Mouse (Mus musculus): Measurements from ENCODE around the gene Sema4c. TPM values are rescaled to one million over a fixed set of nuclear protein-coding genes. Genes with fewer than 3 reads are reported as not detected.

Sema4c gene
- polyA plus RNA-seq, 1 experiment from 2014 or later: 10.6 TPM

GRCm38 (mm10) chr1:36563197-36563596 lies 5.0 kb upstream of the Sema4c start:
- H3K4me2 ChIP-seq (ENCODE audit: low read depth, low read length): no peak overlapping the region
- H3K27ac ChIP-seq (ENCODE audit: low read length): no peak overlapping the region
- H3K9ac ChIP-seq (ENCODE audit: low read length): no peak overlapping the region
- peaks cover 13% of the 10 kb centered on the region for H3K4me1 ChIP-seq (ENCODE audit: control insufficient read depth, insufficient read depth, low read length)
- no peaks in the 10 kb centered on the region for H3K9me3 ChIP-seq (replicated peaks; ENCODE audit: control insufficient read depth, low read length)
- H3K4me3 ChIP-seq (replicated peaks; ENCODE audit: low read length): no peak overlapping the region
- ATAC-seq (ENCODE audit: insufficient read depth, low FRiP score): no peak
- H3K27me3 ChIP-seq (ENCODE audit: control insufficient read depth, insufficient read depth, low read length): no peaks in the 10 kb centered on the region
- H3K36me3 ChIP-seq (ENCODE audit: control insufficient read depth, insufficient read depth, low read length): no peaks in the 10 kb centered on the region
- WGBS: 68% methylated on average over 2 of the region's 2 CpGs

GRCm38 (mm10) chr1:36562388-36562787 lies 4.2 kb upstream of the Sema4c start:
- no peak for ATAC-seq (ENCODE audit: insufficient read depth, low FRiP score)
- Histone ChIP-seq H3K4me3 (replicated peaks; ENCODE audit: low read length) (no peak overlapping the region), H3K27me3 (ENCODE audit: control insufficient read depth, insufficient read depth, low read length) (no peaks in the 10 kb centered on the region), H3K9me3 (replicated peaks; ENCODE audit: control insufficient read depth, low read length) (no peaks in the 10 kb centered on the region), H3K4me2 (ENCODE audit: low read depth, low read length) (no peak overlapping the region), H3K9ac (ENCODE audit: low read length) (no peak overlapping the region), H3K4me1 (ENCODE audit: control insufficient read depth, insufficient read depth, low read length) (peaks cover 13% of the 10 kb centered on the region), H3K36me3 (ENCODE audit: control insufficient read depth, insufficient read depth, low read length) (no peaks in the 10 kb centered on the region), H3K27ac (ENCODE audit: low read length) (no peak overlapping the region)
- 74% methylated on average over 4 of the region's 4 CpGs for WGBS

GRCm38 (mm10) chr1:36560903-36561302 lies 2.8 kb upstream of the Sema4c start:
- Histone ChIP-seq H3K9ac (ENCODE audit: low read length) (no peak overlapping the region), H3K9me3 (replicated peaks; ENCODE audit: control insufficient read depth, low read length) (no peaks in the 10 kb centered on the region), H3K36me3 (ENCODE audit: control insufficient read depth, insufficient read depth, low read length) (no peaks in the 10 kb centered on the region), H3K4me3 (replicated peaks; ENCODE audit: low read length) (no peak overlapping the region), H3K4me1 (ENCODE audit: control insufficient read depth, insufficient read depth, low read length) (peaks cover 13% of the 10 kb centered on the region), H3K27me3 (ENCODE audit: control insufficient read depth, insufficient read depth, low read length) (no peaks in the 10 kb centered on the region), H3K4me2 (ENCODE audit: low read depth, low read length) (no peak overlapping the region), H3K27ac (ENCODE audit: low read length) (no peak overlapping the region)
- WGBS: 53% methylated on average over 6 of the region's 6 CpGs
- ATAC-seq (ENCODE audit: insufficient read depth, low FRiP score): no peak

- Histone ChIP-seq H3K9ac (ENCODE audit: low read length) (no peak overlapping the region), H3K4me2 (ENCODE audit: low read depth, low read length) (no peak overlapping the region), H3K36me3 (ENCODE audit: control insufficient read depth, insufficient read depth, low read length) (no peaks in the 10 kb centered on the region), H3K27ac (ENCODE audit: low read length) (no peak overlapping the region), H3K9me3 (replicated peaks; ENCODE audit: control insufficient read depth, low read length) (no peaks in the 10 kb centered on the region), H3K4me3 (replicated peaks; ENCODE audit: low read length) (no peak overlapping the region), H3K27me3 (ENCODE audit: control insufficient read depth, insufficient read depth, low read length) (no peaks in the 10 kb centered on the region), H3K4me1 (ENCODE audit: control insufficient read depth, insufficient read depth, low read length) (peaks cover 23% of the 10 kb centered on the region)
- 64% methylated on average over 5 of the region's 5 CpGs for WGBS
- no peak for ATAC-seq (ENCODE audit: insufficient read depth, low FRiP score)
Observed at GRCm38 (mm10) chr1:36559888-36560287, 1.7 kb upstream of the Sema4c start.

GRCm38 (mm10) chr1:36559256-36559655 lies 1.1 kb upstream of the Sema4c start:
- peak overlapping the region; percentile 88 for H3K4me3 ChIP-seq (replicated peaks; ENCODE audit: low read length)
- H3K9ac ChIP-seq (ENCODE audit: low read length): peak overlapping the region; percentile 94
- peaks cover 29% of the 10 kb centered on the region for H3K4me1 ChIP-seq (ENCODE audit: control insufficient read depth, insufficient read depth, low read length)
- no peaks in the 10 kb centered on the region for H3K27me3 ChIP-seq (ENCODE audit: control insufficient read depth, insufficient read depth, low read length)
- no peak for ATAC-seq (ENCODE audit: insufficient read depth, low FRiP score)
- peak overlapping the region; percentile 99 for H3K27ac ChIP-seq (ENCODE audit: low read length)
- no peaks in the 10 kb centered on the region for H3K36me3 ChIP-seq (ENCODE audit: control insufficient read depth, insufficient read depth, low read length)
- no peaks in the 10 kb centered on the region for H3K9me3 ChIP-seq (replicated peaks; ENCODE audit: control insufficient read depth, low read length)
- 26% methylated on average over 4 of the region's 4 CpGs for WGBS
- peak overlapping the region; percentile 83 for H3K4me2 ChIP-seq (ENCODE audit: low read depth, low read length)

- Histone ChIP-seq H3K9ac (ENCODE audit: low read length) (peak overlapping the region; percentile 94), H3K4me1 (ENCODE audit: control insufficient read depth, insufficient read depth, low read length) (peaks cover 27% of the 10 kb centered on the region), H3K27ac (ENCODE audit: low read length) (peak overlapping the region; percentile 99), H3K36me3 (ENCODE audit: control insufficient read depth, insufficient read depth, low read length) (peaks cover 12% of the 10 kb centered on the region; the same call in 1 of the 2 replicates), H3K4me2 (ENCODE audit: low read depth, low read length) (peak overlapping the region; percentile 83), H3K9me3 (replicated peaks; ENCODE audit: control insufficient read depth, low read length) (no peaks in the 10 kb centered on the region), H3K27me3 (ENCODE audit: control insufficient read depth, insufficient read depth, low read length) (no peaks in the 10 kb centered on the region), H3K4me3 (replicated peaks; ENCODE audit: low read length) (peak overlapping the region; percentile 88)
- peak; percentile 79 for ATAC-seq (ENCODE audit: insufficient read depth, low FRiP score)
- WGBS: under 1% methylated on average over 48 of the region's 48 CpGs
Observed at GRCm38 (mm10) chr1:36557457-36558011, 615 bp downstream of the Sema4c start.

- H3K36me3 ChIP-seq (ENCODE audit: control insufficient read depth, insufficient read depth, low read length): peaks cover 18% of the 10 kb centered on the region
- under 1% methylated on average over 52 of the region's 52 CpGs for WGBS
- H3K4me1 ChIP-seq (ENCODE audit: control insufficient read depth, insufficient read depth, low read length): peaks cover 27% of the 10 kb centered on the region
- H3K27me3 ChIP-seq (ENCODE audit: control insufficient read depth, insufficient read depth, low read length): no peaks in the 10 kb centered on the region
- H3K27ac ChIP-seq (ENCODE audit: low read length): peak overlapping the region; percentile 99
- peak overlapping the region; percentile 94 for H3K9ac ChIP-seq (ENCODE audit: low read length)
- H3K4me3 ChIP-seq (replicated peaks; ENCODE audit: low read length): peak overlapping the region; percentile 88
- no peaks in the 10 kb centered on the region for H3K9me3 ChIP-seq (replicated peaks; ENCODE audit: control insufficient read depth, low read length)
- ATAC-seq (ENCODE audit: insufficient read depth, low FRiP score): peak; percentile 68
- H3K4me2 ChIP-seq (ENCODE audit: low read depth, low read length): peak overlapping the region; percentile 83
Observed at GRCm38 (mm10) chr1:36556553-36557456, 1.3 kb downstream of the Sema4c start.

- Histone ChIP-seq H3K27me3 (ENCODE audit: control insufficient read depth, insufficient read depth, low read length) (no peaks in the 10 kb centered on the region), H3K4me3 (replicated peaks; ENCODE audit: low read length) (peak overlapping the region; percentile 88), H3K36me3 (ENCODE audit: control insufficient read depth, insufficient read depth, low read length) (peaks cover 24% of the 10 kb centered on the region), H3K4me2 (ENCODE audit: low read depth, low read length) (peak overlapping the region; percentile 83), H3K9me3 (replicated peaks; ENCODE audit: control insufficient read depth, low read length) (no peaks in the 10 kb centered on the region), H3K4me1 (ENCODE audit: control insufficient read depth, insufficient read depth, low read length) (peaks cover 27% of the 10 kb centered on the region), H3K9ac (ENCODE audit: low read length) (peak overlapping the region; percentile 94), H3K27ac (ENCODE audit: low read length) (peak overlapping the region; percentile 99)
- 2% methylated on average over 8 of the region's 8 CpGs for WGBS
- no peak for ATAC-seq (ENCODE audit: insufficient read depth, low FRiP score)
Observed at GRCm38 (mm10) chr1:36555798-36556395, 2.3 kb downstream of the Sema4c start.
